Mouse (Mus musculus) heart, postnatal 36 days (tissue): ENCODE results near the gene Lmna. TPM values are rescaled to one million over a fixed set of nuclear protein-coding genes. Genes with fewer than 3 reads are reported as not detected.

ENCODE experiments used
- DNase-seq, 2 experiments: peaks; one replicate each; pipeline ENCODE4 v3.0.0; 2021 to 2022
- intact Hi-C: fragments of 180-260 bp; cut with DNase I; formaldehyde crosslinking; loops from one replicate; pipeline ENCODE4 v1.15.1; 2025
- total RNA-seq, 2 experiments: library from RNA; stranded (reverse); gene quantifications; 2 replicates each; pipeline ENCODE4 v1.2.3; 2021

The Lmna gene
- total RNA-seq, 2 experiments from 2014 or later = 121 to 130 TPM

- no peak for DNase-seq
- intact Hi-C loops = loop anchor here (1.0 kb wide), 1 partner anchor 39 kb away; no protein-coding TSS in a partner anchor
Measured at GRCm38 (mm10) chr3:88483141-88483540, 26.6 kb downstream of the Lmna start.

GRCm38 (mm10) chr3:88482336-88482735 lies 27.4 kb downstream of the Lmna start:
- intact Hi-C loops = no loop called here
- DNase-seq = no peak

DNA sequence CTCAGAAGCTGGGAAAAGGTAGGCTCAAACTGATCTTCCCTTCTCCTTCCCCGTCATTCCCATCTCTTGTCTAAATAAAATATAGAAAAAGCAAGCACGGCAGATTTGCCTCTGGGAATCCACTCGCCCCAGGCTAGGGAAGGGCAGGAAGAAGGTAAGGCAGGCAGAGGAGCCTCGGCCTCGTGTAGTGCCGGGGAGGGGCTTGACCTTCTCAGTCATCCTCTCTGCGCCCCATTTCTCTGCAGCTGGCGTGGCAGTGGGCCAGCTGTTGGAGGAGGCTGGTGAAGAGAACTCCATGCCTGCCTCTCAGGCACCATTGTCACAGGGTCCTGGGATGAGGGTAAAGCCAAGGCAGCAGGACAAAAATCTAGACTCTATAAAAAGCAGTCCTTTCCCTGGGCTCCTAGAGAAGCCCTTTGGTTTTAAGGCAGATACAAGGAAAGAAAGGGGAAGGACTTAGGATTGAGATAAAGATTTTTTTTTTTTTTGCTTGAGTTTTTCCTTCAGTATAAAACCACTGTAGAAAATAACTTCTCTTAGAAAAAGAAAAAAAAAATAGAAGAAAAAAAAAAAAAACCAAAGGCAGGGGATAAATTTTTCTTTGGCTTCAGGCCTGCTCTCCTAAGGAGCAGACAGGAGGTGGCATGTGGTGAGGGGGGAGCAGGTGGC lies 28.2 kb downstream of the Lmna start:
- no peak for DNase-seq
- intact Hi-C loops = no loop called here

- DNase-seq = no peak
- intact Hi-C loops = no loop called here
Measured at GRCm38 (mm10) chr3:88480679-88481078, 29.1 kb downstream of the Lmna start.

DNA sequence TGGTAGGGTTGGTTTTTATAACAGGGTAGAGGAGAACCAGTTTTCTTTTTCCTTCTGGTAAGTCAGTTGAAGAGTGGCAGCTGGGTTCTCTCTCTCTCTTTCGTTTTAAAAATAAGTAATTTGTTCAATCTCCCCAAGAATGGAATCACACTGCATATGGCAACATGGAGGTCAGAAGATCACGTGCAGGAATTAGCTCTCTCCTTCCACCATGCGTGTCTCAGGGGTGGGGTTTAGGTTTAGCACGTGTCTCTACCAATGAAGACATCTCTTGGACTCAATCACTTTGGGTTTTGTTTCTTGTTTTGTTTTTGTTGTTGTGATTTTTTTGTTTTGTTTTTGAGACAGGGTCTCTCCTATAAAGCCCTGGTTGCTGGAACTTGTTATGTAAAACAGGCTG lies 29.9 kb downstream of the Lmna start:
- DNase-seq = no peak
- intact Hi-C loops = loop anchor here (5.0 kb wide), 1 partner anchor 43 kb away; no protein-coding TSS in a partner anchor

DNA sequence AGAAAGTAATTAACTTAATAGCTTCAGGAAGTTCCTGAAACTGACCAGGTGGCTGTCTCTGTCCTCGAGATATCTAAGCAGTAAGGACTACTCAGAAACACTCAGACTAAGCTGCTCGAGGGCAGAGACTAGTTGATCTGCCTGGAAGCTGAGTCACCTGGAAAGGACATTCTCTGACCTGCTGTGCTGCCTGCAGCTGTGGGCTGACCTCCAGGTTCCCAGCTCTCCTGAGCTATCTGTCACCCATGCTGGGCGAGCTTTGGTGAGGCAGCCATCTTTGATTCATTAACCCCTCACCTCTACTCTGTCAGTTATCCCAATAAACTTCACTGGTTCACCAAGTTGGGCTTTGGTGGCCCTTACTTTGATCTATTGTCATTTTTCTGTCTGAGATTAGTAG lies 30.6 kb downstream of the Lmna start:
- intact Hi-C loops = loop anchor here (5.0 kb wide), 1 partner anchor 42 kb away; no protein-coding TSS in a partner anchor

GRCm38 (mm10) chr3:88477735-88478134 lies 32.0 kb downstream of the Lmna start:
- intact Hi-C loops = loop anchor here (2.0 to 5.0 kb wide), 2 partner anchors 40 to 69 kb away; no protein-coding TSS in a partner anchor
- DNase-seq = peak; percentile 81 to 91

More for the DNA sequence above, 30.6 kb downstream of the Lmna start:
- DNase-seq = no peak

- DNase-seq = no peak
- intact Hi-C loops = loop anchor here (2.0 to 5.0 kb wide), 2 partner anchors 39 to 68 kb away; no protein-coding TSS in a partner anchor
Measured at GRCm38 (mm10) chr3:88476403-88476802, 33.4 kb downstream of the Lmna start.

- intact Hi-C loops = no loop called here
- DNase-seq = no peak
Measured at GRCm38 (mm10) chr3:88473571-88473970, 36.2 kb downstream of the Lmna start.

- no peak for DNase-seq
- intact Hi-C loops = no loop called here
Measured at GRCm38 (mm10) chr3:88473020-88473419, 36.7 kb downstream of the Lmna start.

DNA sequence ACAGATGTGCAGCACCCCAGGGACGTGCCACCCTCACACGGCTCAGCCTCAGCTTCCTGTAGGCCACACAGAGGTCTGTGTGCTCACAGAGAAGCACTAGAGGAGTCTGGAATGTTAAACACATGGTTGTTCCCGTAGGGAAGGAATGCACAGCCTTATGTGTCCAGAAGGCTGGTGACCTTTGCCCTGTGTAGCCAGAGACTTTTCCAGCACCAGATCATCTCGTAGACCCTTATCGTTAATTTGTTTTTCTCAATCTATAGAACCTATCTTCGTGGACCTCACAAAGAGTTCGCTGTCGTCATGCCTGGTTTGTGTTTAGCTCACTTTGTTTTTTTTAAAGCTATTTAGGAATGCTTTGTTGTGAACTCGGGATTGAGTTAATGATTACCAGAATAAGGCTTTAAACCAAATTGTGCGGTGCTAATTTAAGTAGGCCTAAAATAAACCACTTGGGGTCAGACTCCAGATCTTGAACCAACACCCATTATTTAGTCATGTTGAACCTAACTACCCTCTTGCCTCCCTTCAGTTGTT lies 38.7 kb downstream of the Lmna start:
- intact Hi-C loops = no loop called here

DNA sequence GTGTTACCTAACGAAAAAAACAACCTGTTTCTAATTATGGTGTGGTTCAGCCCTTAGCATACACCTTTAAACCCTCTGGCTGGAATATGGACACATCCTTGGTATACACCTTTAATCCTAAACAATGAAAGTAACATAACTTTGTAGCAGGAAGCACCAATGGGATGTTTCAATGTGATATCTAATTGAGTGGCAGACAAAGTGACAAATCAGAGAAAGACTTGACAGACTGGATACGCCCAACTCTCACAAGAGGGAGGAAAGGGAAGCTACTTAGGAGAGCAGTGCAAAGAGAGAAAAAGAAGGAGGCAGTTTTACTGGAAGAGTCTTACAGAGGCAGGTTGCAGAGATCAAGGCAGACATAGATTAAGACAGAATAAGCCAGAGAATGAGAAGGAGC lies 40.3 kb downstream of the Lmna start:
- intact Hi-C loops = no loop called here
- no peak for DNase-seq

More for the DNA sequence above, 38.7 kb downstream of the Lmna start:
- no peak for DNase-seq

DNA sequence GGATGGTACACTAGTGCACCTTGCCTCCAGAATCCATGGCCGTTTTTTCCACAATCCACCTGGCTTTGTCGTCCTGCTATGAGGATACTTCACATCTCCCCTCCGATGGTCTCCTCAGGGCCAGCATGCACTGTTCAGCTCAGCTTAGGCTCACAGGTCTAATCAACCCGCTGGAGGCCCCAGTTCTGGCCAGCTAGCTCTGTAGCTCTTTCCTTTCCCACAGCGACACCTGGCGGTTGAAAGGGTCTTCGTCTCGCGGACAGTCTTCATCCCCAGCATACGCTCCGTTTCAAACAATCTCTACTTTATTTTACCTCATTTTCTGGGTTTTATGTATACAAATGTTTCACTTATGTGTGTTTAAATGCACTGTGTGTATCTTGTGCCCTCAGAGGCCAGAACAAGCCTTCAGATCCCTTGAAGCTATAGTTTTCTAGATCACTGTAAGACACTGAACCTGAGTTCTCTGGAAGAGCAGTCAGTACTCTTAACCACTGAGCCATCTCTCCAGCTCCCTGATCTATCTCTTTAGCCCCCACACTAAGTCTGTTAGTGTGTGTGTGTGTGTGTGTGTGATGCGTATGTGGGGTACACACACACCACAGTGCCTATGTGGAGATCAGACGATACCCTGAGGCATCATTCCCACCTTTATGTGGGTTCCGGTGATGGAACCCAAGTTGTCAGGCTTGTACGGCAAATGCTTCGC lies 42.5 kb downstream of the Lmna start:
- peak; percentile 90 to 96 for DNase-seq
- intact Hi-C loops = loop anchor here (1.0 to 2.0 kb wide), 2 partner anchors 26 to 60 kb away; no protein-coding TSS in a partner anchor

DNA sequence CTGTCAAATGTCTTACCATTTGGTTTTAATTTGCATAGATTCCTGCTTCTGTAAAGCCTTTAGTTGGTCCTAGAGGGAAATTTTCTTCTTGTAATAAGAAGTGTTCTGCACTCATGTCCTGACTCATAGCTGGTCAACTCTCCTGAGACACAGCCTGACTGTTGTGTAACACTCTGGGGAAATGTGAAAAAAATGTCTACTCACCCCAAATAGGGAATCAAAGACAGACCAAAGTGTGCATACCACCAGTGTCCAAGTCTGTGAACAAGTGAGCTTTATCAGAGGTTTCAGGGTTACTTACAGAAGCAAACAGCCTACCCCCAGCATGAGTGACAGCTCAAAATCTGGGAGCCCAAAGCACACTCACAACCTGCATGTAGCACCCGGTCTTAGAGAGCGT lies 44.6 kb downstream of the Lmna start:
- peak in 1 of 2 experiments; percentile 2 for DNase-seq
- intact Hi-C loops = no loop called here

GRCm38 (mm10) chr3:88464425-88464824 lies 45.3 kb downstream of the Lmna start:
- DNase-seq = no peak

GRCm38 (mm10) chr3:88460983-88461696 lies 48.6 kb downstream of the Lmna start, which contains the start of gene Sema4a:
Sema4a (minus strand) TSS chr3:88461182.
- no peak for DNase-seq
- intact Hi-C loops = loop anchor here (2.0 kb wide), 1 partner anchor 22 kb away; no protein-coding TSS in a partner anchor

More at GRCm38 (mm10) chr3:88464425-88464824, 45.3 kb downstream of the Lmna start:
- intact Hi-C loops = no loop called here

DNA sequence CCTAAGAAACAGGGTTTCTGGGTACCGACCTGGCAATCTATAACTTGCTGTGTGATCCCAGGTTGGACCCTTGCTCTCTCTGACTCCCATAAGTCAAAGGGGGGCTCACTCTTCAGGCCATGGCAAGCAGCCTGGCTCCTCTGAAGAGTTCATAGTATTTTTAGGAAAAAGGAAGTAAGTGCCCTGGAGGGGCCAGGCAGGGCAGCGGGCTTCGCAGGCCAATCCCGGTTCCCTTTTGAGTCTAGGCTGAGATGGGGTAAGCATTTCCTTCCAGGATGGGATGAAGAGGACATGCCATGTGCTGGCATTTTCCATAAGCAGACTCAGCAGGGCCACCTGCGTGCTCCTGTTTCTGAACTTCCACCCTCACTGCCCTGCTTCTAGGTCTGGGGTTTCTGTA lies 49.7 kb downstream of the Lmna start:
- intact Hi-C loops = loop anchor here (2.0 kb wide), 1 partner anchor 21 kb away; no protein-coding TSS in a partner anchor
- DNase-seq = no peak

GRCm38 (mm10) chr3:88458778-88459219 lies 51.0 kb downstream of the Lmna start:
- DNase-seq = no peak
- intact Hi-C loops = no loop called here

GRCm38 (mm10) chr3:88456746-88457532 lies 52.8 kb downstream of the Lmna start:
- no peak for DNase-seq
- intact Hi-C loops = no loop called here

GRCm38 (mm10) chr3:88456313-88456712 lies 53.4 kb downstream of the Lmna start:
- DNase-seq = no peak
- intact Hi-C loops = no loop called here
